Mouse (Mus musculus): ENCODE measurements around the gene Shank1.

- TF ChIP-seq CTCF (IDR thresholded peaks at IDR 0.05; ENCODE audit: control insufficient read depth, insufficient read depth, low read length) (no peak), POLR2A (IDR thresholded peaks at IDR 0.05; ENCODE audit: borderline replicate concordance, control insufficient read depth, low read depth, low read length) (no peak)
Measured at GRCm38 (mm10) chr7:44349043-44349442, 39.0 kb downstream of the Shank1 start.

All from bone marrow, adult 2 months (tissue).